Mouse (Mus musculus) myocyte (in vitro differentiated cells): ENCODE measurements around the gene Ocel1.

Experiments used
- CEBPB ChIP-seq: IDR thresholded peaks from 2 replicates; pipeline ENCODE4 v1.6.1; 2011; ENCODE audit warnings: mild to moderate bottlenecking, moderate library complexity; ENCODE audit not compliant: poor library complexity, insufficient read depth, severe bottlenecking
- MYOG ChIP-seq, 3 experiments: IDR thresholded peaks; one replicate each; pipeline ENCODE4 v1.6.1; 2011; ENCODE audit warnings: control low read depth in 2 of 3, low read depth in 2 of 3, mild to moderate bottlenecking in 2 of 3; ENCODE audit not compliant: insufficient read length in 2 of 3, control insufficient read depth in 1 of 3, insufficient read depth in 1 of 3
- POLR2A ChIP-seq: IDR thresholded peaks from one replicate; pipeline ENCODE4 v1.6.1; 2011; ENCODE audit warnings: low read depth, mild to moderate bottlenecking, control low read depth, moderate library complexity; ENCODE audit not compliant: insufficient read length
- TCF12 ChIP-seq: IDR thresholded peaks from one replicate; pipeline ENCODE4 v1.6.1; 2011; ENCODE audit warnings: mild to moderate bottlenecking, control low read depth; ENCODE audit not compliant: poor library complexity, insufficient read depth, severe bottlenecking
- TCF3 ChIP-seq: IDR thresholded peaks from one replicate; pipeline ENCODE4 v1.6.1; 2011; ENCODE audit warnings: low read depth, control low read depth; ENCODE audit not compliant: insufficient read length
- USF1 ChIP-seq: IDR thresholded peaks from one replicate; pipeline ENCODE4 v1.6.1; 2011; ENCODE audit warnings: low read depth, mild to moderate bottlenecking, control low read depth, moderate library complexity

- TF ChIP-seq MYOG (IDR thresholded peaks at IDR 0.05; ENCODE audit: control insufficient read depth in 1 of 3, insufficient read depth in 1 of 3, insufficient read length in 2 of 3, low read depth in 2 of 3) (no peak), CEBPB (no peak), TCF12 (no peak), POLR2A (no peak), USF1 (no peak), TCF3 (no peak)
These were observed 5.4 kb downstream of the Ocel1 start for GRCm38 (mm10) chr8:71376423-71377030.
